Mouse (Mus musculus) midbrain, postnatal 0 days (tissue): ENCODE data around the gene Atg101. TPM values are rescaled to one million over a fixed set of nuclear protein-coding genes. Genes with fewer than 3 reads are reported as not detected.
A peak's percentile ranks its signal among the peaks of the same experiment; 100 is the strongest.

Source experiments
- ATAC-seq: fragments of 200-750 bp; cut with Nextera tagmentation; 2 replicates; pipeline ENCODE4 v1.8.0; 2017; ENCODE audit warnings: moderate number of reproducible peaks, mild to moderate bottlenecking, moderate TSS enrichment, moderate library complexity; ENCODE audit not compliant: low FRiP score
- DNase-seq: peaks from one replicate; pipeline ENCODE4 v3.0.0-alpha.2; 2015; ENCODE audit warnings: low spot score
- H3K27ac ChIP-seq: fragments of 300-500 bp; sonication (generic); 2 replicates; pipeline ENCODE4 v1.5.1; 2014; ENCODE audit warnings: low read depth, mild to moderate bottlenecking, low read length, mixed read lengths
- H3K27me3 ChIP-seq: fragments of 300-500 bp; sonication (generic); 2 replicates; pipeline ENCODE4 v1.6.1; 2014; ENCODE audit warnings: low read length, control low read depth, mixed read lengths; ENCODE audit not compliant: insufficient read depth
- H3K36me3 ChIP-seq: fragments of 300-500 bp; sonication (generic); 2 replicates; pipeline ENCODE4 v1.6.1; 2014; ENCODE audit warnings: low read length, control low read depth, mixed read lengths; ENCODE audit not compliant: insufficient read depth
- H3K4me1 ChIP-seq: fragments of 300-500 bp; sonication (generic); 2 replicates; pipeline ENCODE4 v1.6.1; 2014; ENCODE audit warnings: mild to moderate bottlenecking, control low read depth, antibody characterized with exemption, low read length, mixed read lengths; ENCODE audit not compliant: insufficient read depth
- H3K4me2 ChIP-seq: fragments of 300-500 bp; sonication (generic); 2 replicates; pipeline ENCODE4 v1.6.1; 2014; ENCODE audit warnings: low read depth, mild to moderate bottlenecking, low read length, mixed read lengths; ENCODE audit not compliant: poor library complexity, severe bottlenecking
- H3K4me3 ChIP-seq: fragments of 300-500 bp; sonication (generic); 2 replicates; pipeline ENCODE4 v1.5.1; 2014; ENCODE audit warnings: low read depth, mild to moderate bottlenecking, low read length, moderate library complexity
- H3K9ac ChIP-seq: fragments of 300-500 bp; sonication (generic); replicated peaks from 2 replicates; pipeline ENCODE4 v1.6.1; 2014; ENCODE audit warnings: mild to moderate bottlenecking, low read length, moderate library complexity, mixed read lengths; ENCODE audit not compliant: poor library complexity, severe bottlenecking
- H3K9me3 ChIP-seq: fragments of 300-500 bp; sonication (generic); 2 replicates; pipeline ENCODE4 v1.6.1; 2016; ENCODE audit warnings: low read length, control low read depth
- CTCF ChIP-seq: IDR thresholded peaks from 2 replicates; pipeline ENCODE4 v1.5.1; 2016; ENCODE audit warnings: antibody characterized with exemption, mild to moderate bottlenecking
- WGBS: fragments of 180-500 bp; shearing (Covaris S2); extraction: QIAGEN DNeasy Blood & Tissue Kit; methylation state at CpG from one replicate; pipeline ENCODE4 v1.1.7; 2014; 5-methylcytosine and 5-hydroxymethylcytosine counted together
- polyA plus RNA-seq: library from polyadenylated mRNA; unstranded; fragments of >200 nt; fragmentation: Nextera tagmentation; extraction: Ambion mirVana; gene quantifications from 2 replicates; pipeline ENCODE4 v1.2.1, GENCODE M21; 2015
- total RNA-seq: library from RNA; depleted of rRNA; stranded (reverse); fragments of >200 nt; gene quantifications from 2 replicates; pipeline ENCODE4 v1.2.3, GENCODE M21; 2014

Gene Atg101
- total and polyA plus RNA-seq, 2 experiments from 2014 or later = 33.5 to 74.2 TPM

DNA sequence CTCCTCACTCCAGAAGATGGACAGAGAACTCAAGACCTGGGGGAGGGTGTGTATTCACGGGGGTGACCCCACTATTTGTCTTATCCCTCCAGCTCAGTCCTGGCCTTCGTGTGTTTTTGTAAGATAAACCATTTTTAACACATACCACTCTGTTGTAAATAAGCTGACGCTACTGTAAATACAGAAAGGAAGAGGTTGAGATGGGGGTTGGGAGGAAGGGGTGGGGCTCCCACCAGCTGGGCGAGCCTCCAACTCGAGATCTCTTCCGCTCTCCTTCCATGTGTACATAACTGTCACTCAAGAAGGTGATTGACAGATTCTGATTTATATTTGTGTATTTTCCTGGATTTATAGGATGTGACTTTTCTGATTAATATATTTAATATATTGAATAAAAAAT lies 9.7 kb upstream of the Atg101 start:
- Histone ChIP-seq H3K4me3 (no peak overlapping the region), H3K9me3 (no peaks in the 10 kb centered on the region), H3K27me3 (no peaks in the 10 kb centered on the region), H3K4me1 (no peaks in the 10 kb centered on the region), H3K27ac (no peak overlapping the region), H3K36me3 (peaks cover 37% of the 10 kb centered on the region), H3K9ac (no peak overlapping the region), H3K4me2 (no peak overlapping the region)
- no peak for TF ChIP-seq CTCF
- ATAC-seq = no peak
- 83% methylated on average over 6 of the region's 6 CpGs for WGBS
- no peak for DNase-seq

DNA sequence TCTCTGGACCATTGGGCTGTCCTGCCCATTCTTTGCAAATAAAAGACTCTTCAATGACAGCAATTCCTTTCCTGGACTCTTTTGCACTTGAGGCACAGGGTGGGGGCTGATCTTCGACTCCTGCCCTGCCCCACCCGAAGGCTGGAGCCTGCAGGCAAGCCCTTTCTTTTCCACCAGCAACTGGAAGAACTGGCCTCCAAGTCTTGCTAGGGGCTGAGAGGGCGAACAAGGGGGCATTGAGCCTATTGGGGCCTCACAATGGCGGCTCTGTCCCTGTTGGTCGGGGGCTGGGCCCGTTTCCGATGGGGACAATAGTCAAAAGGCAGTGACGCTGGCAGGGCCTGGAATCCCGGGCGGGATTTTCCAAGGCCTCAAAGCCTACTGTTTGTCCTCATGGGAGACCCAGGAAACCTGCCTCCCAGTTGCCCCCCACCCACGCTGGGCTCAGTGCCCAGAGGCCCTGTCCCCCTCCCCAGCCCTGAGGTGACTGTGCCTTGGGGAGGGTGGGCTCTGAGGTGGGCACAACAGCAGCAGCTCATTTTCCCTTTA lies 6.6 kb upstream of the Atg101 start:
- 0 out of 2 replicates have a peak overlapping the region, but pooled peaks have one; percentile 32 for H3K27ac ChIP-seq
- no peak for TF ChIP-seq CTCF
- peaks cover 15% of the 10 kb centered on the region for H3K36me3 ChIP-seq
- ATAC-seq = peak; percentile 75
- DNase-seq = peak; percentile 75
- no peak overlapping the region for H3K4me3 ChIP-seq
- 29% methylated on average over 11 of the region's 11 CpGs for WGBS
- H3K9me3 ChIP-seq = no peaks in the 10 kb centered on the region
- no peak overlapping the region for H3K4me2 ChIP-seq
- no peaks in the 10 kb centered on the region for H3K27me3 ChIP-seq
- H3K9ac ChIP-seq = no peak overlapping the region
- no peaks in the 10 kb centered on the region for H3K4me1 ChIP-seq

DNA sequence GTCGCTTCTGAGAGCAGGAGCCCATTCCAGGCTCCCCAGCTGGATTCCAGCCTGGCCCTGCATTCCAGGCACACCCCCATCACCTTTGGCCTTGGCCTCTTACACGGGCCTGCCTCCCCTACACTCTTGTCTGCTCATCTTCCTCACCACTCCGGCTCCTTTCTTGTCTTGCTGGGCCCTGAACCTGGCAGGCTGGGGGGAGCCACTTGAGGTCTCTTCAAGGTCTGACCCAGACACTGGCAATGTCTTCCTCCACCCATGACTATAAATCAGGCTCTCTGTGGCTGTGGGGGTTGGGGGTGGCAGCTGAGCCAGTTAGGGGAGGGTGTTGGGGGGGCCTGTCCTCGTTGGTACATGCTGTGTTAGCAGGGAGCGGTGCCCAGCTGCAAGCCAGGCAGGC lies 5.5 kb upstream of the Atg101 start:
- TF ChIP-seq CTCF = no peak
- H3K36me3 ChIP-seq = peaks cover 9% of the 10 kb centered on the region; the same call in 1 of the 2 replicates
- DNase-seq = no peak
- no peak overlapping the region for H3K4me2 ChIP-seq
- no peak overlapping the region for H3K27ac ChIP-seq
- H3K4me1 ChIP-seq = no peaks in the 10 kb centered on the region
- no peaks in the 10 kb centered on the region for H3K9me3 ChIP-seq
- WGBS = 56% methylated on average over 5 of the region's 5 CpGs
- H3K4me3 ChIP-seq = no peak overlapping the region
- ATAC-seq = no peak
- H3K27me3 ChIP-seq = no peaks in the 10 kb centered on the region
- H3K9ac ChIP-seq = 0 out of 2 replicates have a peak overlapping the region, but pooled peaks have one; percentile 24

DNA sequence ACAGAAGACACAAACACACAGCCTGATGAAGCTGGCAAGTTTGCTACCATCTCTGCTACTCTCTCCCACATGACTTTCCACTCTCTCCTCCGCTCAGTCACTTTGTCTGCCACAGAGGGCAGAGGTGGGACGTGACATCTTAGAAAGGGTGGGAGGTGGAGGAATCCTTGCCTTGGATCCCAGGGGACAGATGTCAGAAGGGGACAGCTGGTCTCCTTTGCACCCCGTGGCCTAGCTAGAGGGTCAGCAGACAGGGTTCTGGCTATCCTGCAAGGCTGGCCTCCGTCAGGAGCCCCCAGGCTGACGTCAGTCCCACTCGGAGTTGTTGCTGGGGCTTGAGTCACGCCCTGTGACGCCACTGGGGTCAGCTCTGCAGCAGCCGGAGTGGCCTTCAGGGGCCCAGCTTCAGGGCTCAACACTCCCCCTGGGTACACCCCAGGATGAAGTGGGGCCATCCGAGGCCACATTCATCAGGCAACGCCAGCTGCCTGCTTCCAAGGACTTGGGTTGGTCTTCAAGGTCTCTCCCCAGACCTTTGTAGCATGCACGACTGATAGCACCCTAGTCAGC lies 4.6 kb upstream of the Atg101 start:
- Histone ChIP-seq H3K9ac (no peak overlapping the region), H3K4me3 (no peak overlapping the region), H3K4me1 (no peaks in the 10 kb centered on the region), H3K9me3 (no peaks in the 10 kb centered on the region), H3K4me2 (no peak overlapping the region), H3K27ac (no peak overlapping the region), H3K36me3 (0 out of 2 replicates have a peak, but pooled peaks cover under 1% of the 10 kb centered on the region), H3K27me3 (no peaks in the 10 kb centered on the region)
- 74% methylated on average over 12 of the region's 12 CpGs for WGBS
- no peak for DNase-seq
- no peak for ATAC-seq
- no peak for TF ChIP-seq CTCF

DNA sequence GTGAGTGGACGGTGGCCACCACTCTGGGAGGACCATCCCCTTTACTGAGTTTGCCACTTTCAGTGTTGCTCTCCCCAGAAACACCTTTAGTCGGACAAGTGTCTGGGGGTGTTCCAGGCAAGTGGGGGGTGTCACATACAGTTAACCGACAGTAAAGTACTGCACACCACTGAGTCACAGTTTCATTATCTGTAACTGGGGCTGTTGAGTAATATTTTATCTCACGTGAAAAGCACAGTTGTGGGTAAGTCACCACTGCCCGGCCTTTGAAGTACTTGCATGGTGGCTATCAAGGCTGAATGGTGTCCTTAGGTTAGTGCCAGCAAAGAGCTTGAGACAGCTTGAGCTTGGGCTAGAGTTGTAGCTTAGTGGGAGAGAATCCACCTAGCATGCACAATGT lies 1.6 kb upstream of the Atg101 start:
- no peaks in the 10 kb centered on the region for H3K4me1 ChIP-seq
- 79% methylated on average over 5 of the region's 5 CpGs for WGBS

DNA sequence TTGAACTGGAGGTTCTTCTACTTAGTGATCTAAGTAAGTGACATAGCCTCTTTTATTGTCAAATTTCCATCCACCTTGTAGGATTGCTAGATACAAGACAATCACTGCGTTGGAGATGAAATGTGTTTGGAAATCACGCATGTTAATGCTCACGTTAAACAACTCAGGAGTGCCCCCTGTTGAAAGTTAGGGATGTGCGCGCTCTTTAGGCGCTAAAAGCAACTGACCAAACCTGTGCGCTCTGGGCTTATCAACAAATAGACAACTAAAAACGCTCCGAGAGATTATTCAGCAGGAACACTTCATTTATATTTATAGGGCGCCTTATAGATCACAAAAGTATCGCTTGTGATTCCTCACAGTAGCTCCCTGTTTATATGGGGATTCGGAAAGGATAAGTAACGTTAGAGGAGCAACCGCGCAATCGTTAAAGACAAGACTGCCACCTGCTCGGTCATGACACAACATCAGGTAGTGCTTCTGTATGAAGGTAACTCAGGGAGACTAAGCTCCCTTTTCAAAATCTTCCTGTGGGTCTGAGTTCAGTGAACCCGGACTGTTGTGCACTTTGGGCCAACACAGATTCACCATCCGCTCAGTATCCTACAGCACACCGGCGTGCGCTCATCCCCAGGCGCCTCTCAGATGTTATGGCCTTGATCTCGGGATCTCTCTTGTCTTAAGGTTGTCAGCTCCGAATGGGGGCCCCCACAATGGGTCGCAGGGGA lies 725 bp upstream of the Atg101 start:
- Histone ChIP-seq H3K4me2 (peak overlapping the region; percentile 86), H3K4me1 (no peaks in the 10 kb centered on the region), H3K27me3 (no peaks in the 10 kb centered on the region), H3K27ac (peak overlapping the region; percentile 47; the same call in 1 of the 2 replicates), H3K9ac (peak overlapping the region; percentile 74), H3K9me3 (no peaks in the 10 kb centered on the region), H3K4me3 (peak overlapping the region; percentile 75), H3K36me3 (peaks cover 20% of the 10 kb centered on the region)
- ATAC-seq (peak; percentile 61; the same call in 1 of the 2 replicates), DNase-seq (peak; percentile 87)
- peak; percentile 77 for TF ChIP-seq CTCF
- 2% methylated on average over 26 of the region's 26 CpGs for WGBS

More for the DNA sequence above, 1.6 kb upstream of the Atg101 start:
- Histone ChIP-seq H3K9ac (no peak overlapping the region), H3K4me2 (no peak overlapping the region), H3K36me3 (peaks cover 12% of the 10 kb centered on the region), H3K27ac (no peak overlapping the region), H3K27me3 (no peaks in the 10 kb centered on the region), H3K9me3 (no peaks in the 10 kb centered on the region), H3K4me3 (no peak overlapping the region)
- ATAC-seq (no peak), DNase-seq (no peak)
- TF ChIP-seq CTCF = no peak
